Mouse (Mus musculus) C2C12 (cell line): Measurements from ENCODE around the gene Tef. TPM values are rescaled to one million over a fixed set of nuclear protein-coding genes. Genes with fewer than 3 reads are reported as not detected.

ENCODE experiments used
- H3K27me3 ChIP-seq: one replicate; pipeline ENCODE4 v1.6.1; 2011; ENCODE audit not compliant: control insufficient read depth, insufficient read depth, insufficient read length
- H3K36me3 ChIP-seq: one replicate; pipeline ENCODE4 v1.6.1; 2011; ENCODE audit not compliant: control insufficient read depth, insufficient read depth
- H3K4me3 ChIP-seq: one replicate; pipeline ENCODE4 v1.5.1; 2011; ENCODE audit warnings: mild to moderate bottlenecking, control low read depth; ENCODE audit not compliant: poor library complexity, insufficient read depth, severe bottlenecking
- H3K79me2 ChIP-seq: one replicate; pipeline ENCODE4 v1.6.1; 2011; ENCODE audit not compliant: control insufficient read depth, insufficient read depth
- H3K79me3 ChIP-seq: one replicate; pipeline ENCODE4 v1.6.1; 2011; ENCODE audit warnings: low read depth, control low read depth
- H3ac ChIP-seq: one replicate; pipeline ENCODE3; 2011; ENCODE audit warnings: low read depth; ENCODE audit not compliant: control insufficient read depth, insufficient read length
- CEBPB ChIP-seq: IDR thresholded peaks from one replicate; pipeline ENCODE4 v1.6.1; 2011; ENCODE audit warnings: low read depth, mild to moderate bottlenecking, control low read depth, moderate library complexity
- CTCF ChIP-seq: IDR thresholded peaks from one replicate; pipeline ENCODE4 v1.5.1; 2011; ENCODE audit not compliant: control insufficient read depth, insufficient read depth, insufficient read length
- FOSL1 ChIP-seq: IDR thresholded peaks from one replicate; pipeline ENCODE4 v1.8.0; 2011; ENCODE audit warnings: mild to moderate bottlenecking, low read length; ENCODE audit not compliant: poor library complexity, insufficient read depth, severe bottlenecking
- MAX ChIP-seq: IDR thresholded peaks from one replicate; pipeline ENCODE4 v1.6.1; 2011; ENCODE audit warnings: mild to moderate bottlenecking, control low read depth
- MYOD1 ChIP-seq: IDR thresholded peaks from one replicate; pipeline ENCODE4 v1.6.1; 2011; ENCODE audit warnings: low read depth; ENCODE audit not compliant: control insufficient read depth, insufficient read length
- MYOG ChIP-seq: IDR thresholded peaks from one replicate; pipeline ENCODE4 v1.6.1; 2011; ENCODE audit not compliant: control insufficient read depth, insufficient read length; ENCODE audit errors: extremely low read depth
- USF1 ChIP-seq: IDR thresholded peaks from one replicate; pipeline ENCODE4 v1.6.1; 2011; ENCODE audit warnings: low read depth, mild to moderate bottlenecking, control low read depth, moderate library complexity
- polyA plus RNA-seq: library from polyadenylated mRNA; unstranded; fragments of >200 nt; fragmentation: generic; extraction: Trizol; gene quantifications from one replicate; pipeline ENCODE4 v1.2.1, GENCODE M21; 2012; ENCODE audit warnings: missing spikeins

Gene Tef
- polyA plus RNA-seq, 1 experiment: 32.6 TPM

- Histone ChIP-seq H3K36me3 (no peaks in the 10 kb centered on the region), H3K27me3 (no peaks in the 10 kb centered on the region), H3K4me3 (no peak overlapping the region), H3K79me2 (no peaks in the 10 kb centered on the region), H3ac (no peak overlapping the region), H3K79me3 (no peaks in the 10 kb centered on the region)
- TF ChIP-seq USF1 (no peak), MYOG (no peak)
These were observed 1.8 kb upstream of the Tef start for GRCm38 (mm10) chr15:81800391-81800790.

GRCm38 (mm10) chr15:81802941-81803351 is 725 bp downstream of the Tef start:
- Histone ChIP-seq H3K4me3 (no peak overlapping the region), H3K36me3 (no peaks in the 10 kb centered on the region), H3K79me2 (no peaks in the 10 kb centered on the region), H3ac (peak overlapping the region; percentile 1), H3K79me3 (no peaks in the 10 kb centered on the region), H3K27me3 (no peaks in the 10 kb centered on the region)
- TF ChIP-seq USF1: peak; percentile 8
- TF ChIP-seq CEBPB: no peak
- TF ChIP-seq FOSL1: no peak
- TF ChIP-seq MYOD1: no peak
- no peak for TF ChIP-seq CTCF
- no peak for TF ChIP-seq MYOG
- TF ChIP-seq MAX: no peak

GRCm38 (mm10) chr15:81803425-81803951 is 1.3 kb downstream of the Tef start:
- Histone ChIP-seq H3K36me3 (no peaks in the 10 kb centered on the region), H3ac (no peak overlapping the region), H3K27me3 (no peaks in the 10 kb centered on the region), H3K4me3 (no peak overlapping the region), H3K79me3 (no peaks in the 10 kb centered on the region), H3K79me2 (no peaks in the 10 kb centered on the region)
- TF ChIP-seq CTCF: no peak
- no peak for TF ChIP-seq USF1
- no peak for TF ChIP-seq CEBPB
- no peak for TF ChIP-seq MYOD1
- TF ChIP-seq MAX: no peak
- no peak for TF ChIP-seq FOSL1
- TF ChIP-seq MYOG: no peak

GRCm38 (mm10) chr15:81804172-81804571 is 2.0 kb downstream of the Tef start:
- H3K4me3 ChIP-seq: no peak overlapping the region
- no peaks in the 10 kb centered on the region for H3K79me2 ChIP-seq
- no peaks in the 10 kb centered on the region for H3K27me3 ChIP-seq
- H3ac ChIP-seq: no peak overlapping the region
- no peaks in the 10 kb centered on the region for H3K79me3 ChIP-seq
- H3K36me3 ChIP-seq: no peaks in the 10 kb centered on the region
- no peak for TF ChIP-seq CEBPB
- TF ChIP-seq USF1: no peak
- no peak for TF ChIP-seq MAX
- TF ChIP-seq MYOD1: no peak
- TF ChIP-seq CTCF: no peak
- no peak for TF ChIP-seq MYOG
- TF ChIP-seq FOSL1: no peak

GRCm38 (mm10) chr15:81804883-81805282 is 2.7 kb downstream of the Tef start:
- H3K27me3 ChIP-seq: no peaks in the 10 kb centered on the region
- H3K36me3 ChIP-seq: no peaks in the 10 kb centered on the region
- no peak overlapping the region for H3K4me3 ChIP-seq
- H3ac ChIP-seq: no peak overlapping the region
- no peaks in the 10 kb centered on the region for H3K79me2 ChIP-seq
- no peaks in the 10 kb centered on the region for H3K79me3 ChIP-seq
- TF ChIP-seq MYOG (no peak), USF1 (no peak), CTCF (no peak), MYOD1 (no peak), CEBPB (no peak), FOSL1 (no peak), MAX (no peak)

GRCm38 (mm10) chr15:81805624-81806023 is 3.4 kb downstream of the Tef start:
- H3K27me3 ChIP-seq: no peaks in the 10 kb centered on the region
- TF ChIP-seq FOSL1 (no peak), USF1 (no peak), CTCF (no peak), MAX (no peak)
- no peak overlapping the region for H3K4me3 ChIP-seq
- H3ac ChIP-seq: no peak overlapping the region
- H3K79me2 ChIP-seq: no peaks in the 10 kb centered on the region
- H3K36me3 ChIP-seq: no peaks in the 10 kb centered on the region
- no peaks in the 10 kb centered on the region for H3K79me3 ChIP-seq
